Mouse (Mus musculus) heart, adult 9 months (tissue): ENCODE measurements around the gene Olfr132.
"Not testable (repeated sequence)": the region's sequence is repeated elsewhere in the genome, so short reads cannot be mapped to it uniquely, and the experiment has no call there.

ENCODE experiments used
- DNase-seq, 2 experiments: peaks; one replicate each; pipeline ENCODE4 v3.0.0; 2022; ENCODE audit warnings: low spot score in 2 of 2

Gene Olfr132

DNA sequence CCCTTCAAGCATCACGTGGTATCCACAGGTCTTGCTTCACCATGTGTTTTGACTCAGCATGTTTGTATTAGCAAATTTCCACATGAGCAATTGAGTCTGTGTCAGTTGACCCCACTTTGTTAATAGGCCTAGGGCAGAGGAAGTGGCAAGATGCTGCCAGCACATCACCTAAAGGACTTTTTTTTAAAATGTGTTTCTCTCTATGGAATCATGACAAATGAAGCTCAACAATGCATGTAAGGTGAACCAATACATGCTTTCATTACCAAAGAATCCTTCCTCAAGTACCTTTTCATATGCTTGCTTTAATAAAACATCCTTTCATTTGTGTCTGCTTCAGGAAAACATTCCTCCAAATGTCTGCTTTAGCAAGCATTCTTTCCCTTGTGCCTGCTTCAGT is at the start of gene Olfr132:
Olfr132 (minus strand) TSS at position 101 of the 400 bp plus-strand sequence.
- no peak for DNase-seq

DNA sequence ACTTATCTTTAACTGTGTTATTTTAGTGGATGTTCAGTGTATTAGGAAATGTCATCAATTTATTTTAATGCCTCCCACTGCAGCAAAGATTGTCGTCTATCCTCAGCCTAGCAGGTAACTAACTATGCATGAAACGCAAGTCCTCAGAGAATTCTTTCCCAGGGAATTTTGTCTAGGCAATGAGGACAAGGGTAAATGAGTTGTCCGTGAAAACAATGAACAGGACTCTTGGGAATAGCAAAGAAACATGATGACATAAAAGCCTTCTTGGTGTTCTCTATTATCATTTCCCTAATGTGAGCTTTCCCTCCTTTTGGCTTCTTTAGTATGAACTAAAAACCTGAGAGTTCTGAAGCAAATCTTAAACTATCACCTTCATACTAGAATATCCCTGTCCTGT is 36.8 kb upstream of the Olfr132 start, which contains the start of gene Olfr134:
Olfr134 (plus strand) TSS at position 301 of the 400 bp plus-strand sequence.
- no peak for DNase-seq

GRCm38 (mm10) chr17:38144981-38145380 is 10.7 kb upstream of the Olfr132 start, which contains the start of gene Olfr133:
TSS of gene Olfr133 (plus strand) at chr17:38145281.
- DNase-seq = no peak

DNA sequence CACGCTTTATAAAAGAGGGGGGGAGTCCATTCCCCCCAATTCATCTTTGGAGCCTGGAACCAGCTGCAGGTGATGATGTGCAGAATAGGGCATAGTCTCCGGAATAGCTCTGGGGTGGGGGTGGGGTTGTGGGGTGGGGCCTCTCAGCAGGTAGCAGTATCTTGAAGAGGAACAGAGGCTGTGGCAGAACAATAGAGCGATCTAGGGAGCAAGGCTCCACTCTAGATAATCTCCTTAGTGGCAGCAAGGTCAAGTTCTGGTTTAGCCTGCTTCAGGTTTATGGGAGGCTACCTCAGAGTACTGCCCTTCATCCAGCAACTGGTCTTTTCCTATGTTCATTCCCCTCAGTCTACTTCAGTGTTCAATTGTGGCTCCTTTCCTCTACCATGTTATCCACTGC is 9.0 kb downstream of the Olfr132 start:
- not testable (repeated sequence) for DNase-seq

- DNase-seq = not testable (repeated sequence)
Measured at GRCm38 (mm10) chr17:38124199-38124598, 10.1 kb downstream of the Olfr132 start.

- DNase-seq = no peak
Measured at GRCm38 (mm10) chr17:38088593-38088992, 45.7 kb downstream of the Olfr132 start, which contains the start of gene Olfr131. TSS of gene Olfr131 (minus strand) at chr17:38088693.

GRCm38 (mm10) chr17:38082364-38082763 is 52.0 kb downstream of the Olfr132 start:
- DNase-seq = no peak
